Mouse (Mus musculus) heart, embryonic 13.5 days (tissue): ENCODE data around the gene Rgs1. TPM values are rescaled to one million over a fixed set of nuclear protein-coding genes. Genes with fewer than 3 reads are reported as not detected.

ENCODE experiments used
- ATAC-seq: fragments of 200-750 bp; cut with Nextera tagmentation; 2 replicates; pipeline ENCODE4 v1.8.0; 2017; ENCODE audit warnings: moderate TSS enrichment; ENCODE audit not compliant: insufficient number of reproducible peaks, low FRiP score, low TSS enrichment; ENCODE audit errors: extremely low read depth
- H3K27ac ChIP-seq: fragments of 300-500 bp; sonication (generic); replicated peaks from 2 replicates; pipeline ENCODE4 v1.5.1; 2015; ENCODE audit warnings: moderate library complexity, mild to moderate bottlenecking, inconsistent platforms
- H3K27me3 ChIP-seq: fragments of 300-500 bp; sonication (generic); replicated peaks from 2 replicates; pipeline ENCODE4 v1.6.1; 2015; ENCODE audit warnings: mild to moderate bottlenecking, inconsistent platforms
- H3K36me3 ChIP-seq: fragments of 300-500 bp; sonication (generic); 2 replicates; pipeline ENCODE4 v1.6.1; 2015; ENCODE audit warnings: mild to moderate bottlenecking, inconsistent platforms
- H3K4me1 ChIP-seq: fragments of 300-500 bp; sonication (generic); 2 replicates; pipeline ENCODE4 v1.6.1; 2015; ENCODE audit warnings: inconsistent platforms
- H3K4me2 ChIP-seq: fragments of 300-500 bp; sonication (generic); 2 replicates; pipeline ENCODE4 v1.6.1; 2015; ENCODE audit warnings: inconsistent platforms, mild to moderate bottlenecking, moderate library complexity
- H3K4me3 ChIP-seq: fragments of 300-500 bp; sonication (generic); 2 replicates; pipeline ENCODE4 v1.5.1; 2015; ENCODE audit warnings: moderate library complexity, mild to moderate bottlenecking, inconsistent platforms
- H3K9ac ChIP-seq: fragments of 300-500 bp; sonication (generic); 2 replicates; pipeline ENCODE4 v1.6.1; 2015; ENCODE audit warnings: inconsistent platforms, mild to moderate bottlenecking, moderate library complexity
- H3K9me3 ChIP-seq: fragments of 300-500 bp; sonication (generic); 2 replicates; pipeline ENCODE4 v1.6.1; 2016; ENCODE audit warnings: inconsistent platforms
- WGBS: fragments of 180-500 bp; shearing (Covaris S2); methylation state at CpG from one replicate; pipeline ENCODE4 v1.1.7; 2015; ENCODE audit warnings: mixed read lengths; 5-methylcytosine and 5-hydroxymethylcytosine counted together
- polyA plus RNA-seq: library from polyadenylated mRNA; unstranded; fragments of >200 nt; fragmentation: Nextera tagmentation; extraction: Ambion mirVana; gene quantifications from 2 replicates; pipeline ENCODE4 v1.2.1, GENCODE M21; 2015

Gene Rgs1
- polyA plus RNA-seq = 0.13 TPM in 1 of 2 replicates, not detected in the other

DNA sequence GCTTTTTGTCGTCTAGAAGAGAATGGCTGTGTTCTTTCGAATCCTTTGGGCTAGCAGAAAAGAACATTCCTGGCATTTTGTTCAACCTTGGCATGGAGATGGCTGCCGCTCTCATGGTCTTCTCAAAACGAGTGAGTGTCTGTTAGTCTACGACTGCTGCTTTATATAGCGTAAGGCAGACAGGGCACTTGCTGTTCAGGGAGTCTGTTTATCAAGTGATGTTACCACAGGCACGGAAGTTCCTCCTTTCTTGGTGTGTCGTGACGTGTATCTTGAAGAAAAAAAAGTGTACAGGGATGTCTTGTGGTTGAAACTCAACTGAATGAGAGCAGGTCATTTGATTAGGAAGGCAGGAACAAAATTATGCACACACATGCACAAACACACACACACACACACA, at the start of gene Rgs1:
Gene Rgs1, minus strand, starts transcription at position 320 of the 400 bp plus-strand sequence.
- H3K36me3 ChIP-seq = no peaks in the 10 kb centered on the region
- no peaks in the 10 kb centered on the region for H3K4me1 ChIP-seq
- H3K27ac ChIP-seq = no peak within 1 kb of the TSS
- 70% methylated on average over 9 of the region's 9 CpGs for WGBS
- ATAC-seq = no peak
- no peak within 1 kb of the TSS for H3K9ac ChIP-seq
- no peaks in the 10 kb centered on the region for H3K9me3 ChIP-seq
- no peaks in the 10 kb centered on the region for H3K27me3 ChIP-seq
- no peak within 1 kb of the TSS for H3K4me3 ChIP-seq
- no peak within 1 kb of the TSS for H3K4me2 ChIP-seq

DNA sequence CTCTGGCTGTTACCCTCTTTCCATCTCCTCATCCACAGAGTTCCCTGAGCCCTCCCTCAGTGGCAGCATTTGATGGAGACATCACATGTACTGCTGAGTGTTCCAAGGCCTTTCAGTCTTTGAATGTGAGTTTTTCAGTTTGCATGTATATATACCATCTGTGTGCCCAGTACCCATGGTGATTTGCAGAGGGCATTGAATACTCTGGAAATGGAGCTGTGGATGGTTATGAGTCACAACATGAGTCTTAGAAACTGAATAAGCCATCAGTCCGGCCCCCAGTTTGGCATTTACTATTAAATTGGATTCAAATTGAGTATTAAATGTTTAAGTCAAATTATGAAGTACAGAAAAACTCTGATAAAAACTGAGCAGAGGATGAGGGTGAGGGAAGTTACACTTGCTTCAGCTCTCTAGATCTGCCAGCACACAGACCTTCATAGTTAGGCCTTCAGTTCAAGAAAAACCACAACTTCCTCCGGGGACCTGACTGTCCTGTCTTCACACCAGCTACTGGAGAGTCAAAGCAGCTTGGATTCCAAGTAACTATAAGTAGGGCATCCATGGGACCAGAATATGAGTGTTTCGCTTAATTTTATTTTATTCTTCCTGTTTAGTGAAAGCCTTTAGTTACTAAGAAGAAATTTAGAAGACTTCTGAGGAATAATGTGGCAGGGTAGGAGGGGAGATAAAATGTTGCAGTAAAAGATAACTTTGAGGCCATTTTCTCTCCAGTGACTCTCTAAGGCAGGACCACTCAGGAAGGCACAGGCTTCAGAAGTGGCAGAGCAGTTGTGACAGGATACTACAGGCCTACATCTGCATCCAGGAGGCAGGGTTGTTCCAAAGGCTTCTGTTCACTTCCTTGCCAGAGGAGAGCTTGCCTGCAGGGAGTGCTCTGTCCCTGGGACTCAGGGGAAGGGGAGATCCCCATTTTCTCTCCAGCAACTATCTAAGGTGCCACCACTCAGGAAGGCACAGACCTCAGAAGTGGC, 34.3 kb upstream of the Rgs1 start:
- H3K4me3 ChIP-seq = no peak overlapping the region
- no peaks in the 10 kb centered on the region for H3K36me3 ChIP-seq
- 75% methylated on average over 3 of the region's 3 CpGs for WGBS
- no peak overlapping the region for H3K9ac ChIP-seq
- H3K4me1 ChIP-seq = no peaks in the 10 kb centered on the region
- no peak overlapping the region for H3K27ac ChIP-seq
- H3K9me3 ChIP-seq = no peaks in the 10 kb centered on the region; the same call in 1 of the 2 replicates
- no peaks in the 10 kb centered on the region for H3K27me3 ChIP-seq
- no peak for ATAC-seq
- no peak overlapping the region for H3K4me2 ChIP-seq

DNA sequence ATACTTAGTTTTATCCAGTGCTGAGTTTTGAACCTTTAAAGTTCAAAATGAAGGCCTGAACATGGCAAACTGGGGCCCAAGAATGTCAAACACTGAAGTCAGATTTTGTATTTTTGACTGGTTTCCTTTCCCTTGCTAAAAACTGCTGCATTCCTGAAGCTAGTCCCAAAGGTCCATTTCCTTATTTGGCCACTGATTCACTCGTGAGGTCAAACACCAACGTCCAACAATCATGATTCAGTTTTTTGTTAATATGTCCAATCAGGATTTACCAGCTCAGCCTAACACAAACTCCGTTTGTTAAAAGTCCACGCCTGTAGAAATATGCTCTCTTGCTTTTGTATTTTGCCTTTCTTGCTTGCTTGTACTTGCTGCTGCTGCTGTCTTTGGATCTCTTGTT, 31.0 kb upstream of the Rgs1 start:
- no peak overlapping the region for H3K27ac ChIP-seq
- no peaks in the 10 kb centered on the region for H3K36me3 ChIP-seq
- H3K4me1 ChIP-seq = no peaks in the 10 kb centered on the region
- ATAC-seq = no peak
- 69% methylated on average over 4 of the region's 4 CpGs for WGBS
- H3K9me3 ChIP-seq = no peaks in the 10 kb centered on the region; the same call in 1 of the 2 replicates
- H3K9ac ChIP-seq = no peak overlapping the region
- H3K4me2 ChIP-seq = no peak overlapping the region
- no peak overlapping the region for H3K4me3 ChIP-seq
- no peaks in the 10 kb centered on the region for H3K27me3 ChIP-seq

DNA sequence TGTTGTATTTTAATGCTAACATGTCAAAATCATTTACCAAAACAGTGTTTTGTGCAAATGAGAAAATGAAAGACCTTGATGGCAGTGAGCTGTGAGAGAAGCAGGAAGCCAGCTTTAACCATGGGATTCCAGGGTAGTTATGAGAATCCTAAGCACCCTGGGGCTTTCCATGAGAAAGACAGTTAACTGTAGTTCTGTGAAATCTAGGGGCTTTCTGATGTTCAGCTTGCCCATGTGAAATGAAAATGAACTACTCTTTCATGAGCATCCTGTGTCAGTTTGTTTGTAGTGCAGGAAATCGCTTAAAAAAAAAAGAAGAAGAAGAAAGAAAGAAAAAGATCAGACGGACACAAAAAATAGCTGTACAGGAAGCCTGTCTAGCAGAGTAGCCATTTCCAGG, 23.9 kb upstream of the Rgs1 start:
- no peak for ATAC-seq
- no peaks in the 10 kb centered on the region for H3K4me1 ChIP-seq
- H3K27me3 ChIP-seq = no peaks in the 10 kb centered on the region
- H3K4me3 ChIP-seq = no peak overlapping the region
- H3K9ac ChIP-seq = no peak overlapping the region
- no peaks in the 10 kb centered on the region for H3K36me3 ChIP-seq
- no peak overlapping the region for H3K4me2 ChIP-seq
- H3K27ac ChIP-seq = no peak overlapping the region
- WGBS = 54% methylated on average over 2 of the region's 2 CpGs
- H3K9me3 ChIP-seq = no peaks in the 10 kb centered on the region

DNA sequence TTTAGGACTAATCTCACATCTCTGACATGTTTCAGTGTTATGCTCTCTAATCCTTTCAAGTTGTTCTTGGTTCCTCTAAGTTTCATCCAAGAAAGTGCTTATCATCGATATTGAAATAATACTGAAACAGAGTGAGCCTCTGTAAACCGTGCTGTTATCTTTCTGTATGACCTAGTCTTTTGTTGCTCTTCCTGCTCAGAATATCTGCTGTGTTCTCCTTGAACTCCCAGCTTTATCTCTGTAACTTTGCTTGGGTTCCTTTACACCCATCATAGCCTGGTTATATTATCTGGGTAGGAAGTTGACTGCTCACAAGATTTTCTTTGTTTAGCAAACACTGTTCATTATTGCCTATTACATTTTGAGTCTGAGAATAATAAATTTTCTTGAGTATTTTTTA, 20.1 kb upstream of the Rgs1 start:
- Histone ChIP-seq H3K4me1 (no peaks in the 10 kb centered on the region), H3K4me2 (no peak overlapping the region), H3K4me3 (no peak overlapping the region), H3K9ac (no peak overlapping the region), H3K27ac (no peak overlapping the region), H3K9me3 (no peaks in the 10 kb centered on the region), H3K27me3 (no peaks in the 10 kb centered on the region), H3K36me3 (no peaks in the 10 kb centered on the region)
- WGBS = 53% methylated on average over 2 of the region's 2 CpGs
- no peak for ATAC-seq

DNA sequence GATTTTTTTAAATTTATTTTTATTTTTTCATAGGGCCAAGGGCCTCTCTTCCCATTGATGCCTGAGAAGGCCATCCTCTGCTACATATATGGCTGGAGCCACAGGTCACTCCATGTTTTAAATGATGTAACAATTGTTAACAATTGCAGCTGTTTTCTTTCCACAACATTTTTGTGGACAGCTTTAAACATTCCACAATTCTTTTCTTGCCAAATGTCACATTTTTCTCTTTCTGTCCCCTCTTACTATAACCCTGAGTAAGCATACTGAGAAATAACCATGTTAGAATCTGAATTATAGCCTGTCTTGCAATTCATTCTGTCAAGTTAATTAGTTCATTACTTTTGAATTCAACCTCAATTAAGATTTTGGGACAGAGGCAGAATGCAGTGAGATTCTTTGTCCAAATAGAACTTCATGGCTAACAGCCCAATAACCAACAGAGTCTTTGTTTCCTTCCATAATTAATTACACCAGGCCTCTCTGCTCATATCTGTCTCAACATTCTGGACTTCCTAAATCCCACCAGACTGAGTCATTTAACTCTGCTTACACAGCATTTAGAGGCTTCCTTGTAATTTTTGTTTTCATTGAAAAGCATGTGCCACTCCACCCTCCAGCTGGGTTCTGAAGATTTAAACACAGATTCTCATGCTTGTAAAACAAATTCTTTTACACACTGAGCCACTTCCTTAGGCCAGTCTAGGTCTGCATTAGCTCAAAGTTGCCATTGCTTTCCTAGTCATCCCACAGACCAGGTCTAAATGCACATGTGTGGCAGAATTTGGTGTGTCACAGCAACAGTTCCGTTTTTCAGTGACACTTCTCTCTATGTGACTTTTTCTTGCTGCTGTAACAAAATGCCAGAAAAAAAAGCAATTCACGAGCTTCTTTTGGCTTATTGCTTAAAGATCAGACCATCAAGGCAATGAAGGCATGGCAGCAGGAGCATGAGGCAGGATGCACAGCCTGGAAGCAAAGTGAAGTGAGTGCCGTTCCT, 18.7 kb upstream of the Rgs1 start:
- Histone ChIP-seq H3K9ac (no peak overlapping the region), H3K4me2 (no peak overlapping the region), H3K27ac (no peak overlapping the region), H3K9me3 (no peaks in the 10 kb centered on the region), H3K4me1 (no peaks in the 10 kb centered on the region), H3K36me3 (no peaks in the 10 kb centered on the region), H3K4me3 (no peak overlapping the region), H3K27me3 (no peaks in the 10 kb centered on the region)
- ATAC-seq = no peak
- WGBS = 57% methylated on average over 3 of the region's 3 CpGs

DNA sequence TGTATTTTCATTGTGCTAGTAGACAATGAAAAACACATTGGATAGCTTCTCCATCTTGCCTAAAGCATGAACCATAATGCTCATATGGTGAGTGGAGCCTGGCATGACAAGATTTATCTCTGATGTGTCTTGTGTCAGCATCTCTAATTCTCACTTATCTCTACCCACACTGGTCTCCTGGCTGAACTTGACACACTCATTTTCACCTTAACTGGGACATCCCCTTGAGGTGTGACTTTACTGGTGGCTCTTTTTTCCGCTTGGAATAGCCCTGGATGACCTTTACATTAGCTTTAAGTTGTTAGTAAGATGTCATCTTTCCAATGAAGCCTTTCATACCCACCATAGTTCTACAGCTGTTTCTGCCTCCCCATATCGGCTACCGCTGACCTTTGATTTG, 15.0 kb upstream of the Rgs1 start:
- Histone ChIP-seq H3K4me2 (no peak overlapping the region), H3K36me3 (no peaks in the 10 kb centered on the region), H3K9me3 (no peaks in the 10 kb centered on the region), H3K9ac (no peak overlapping the region), H3K27me3 (no peaks in the 10 kb centered on the region), H3K27ac (no peak overlapping the region), H3K4me3 (no peak overlapping the region), H3K4me1 (no peaks in the 10 kb centered on the region)
- no peak for ATAC-seq
- WGBS = 77% methylated on average over 3 of the region's 3 CpGs

DNA sequence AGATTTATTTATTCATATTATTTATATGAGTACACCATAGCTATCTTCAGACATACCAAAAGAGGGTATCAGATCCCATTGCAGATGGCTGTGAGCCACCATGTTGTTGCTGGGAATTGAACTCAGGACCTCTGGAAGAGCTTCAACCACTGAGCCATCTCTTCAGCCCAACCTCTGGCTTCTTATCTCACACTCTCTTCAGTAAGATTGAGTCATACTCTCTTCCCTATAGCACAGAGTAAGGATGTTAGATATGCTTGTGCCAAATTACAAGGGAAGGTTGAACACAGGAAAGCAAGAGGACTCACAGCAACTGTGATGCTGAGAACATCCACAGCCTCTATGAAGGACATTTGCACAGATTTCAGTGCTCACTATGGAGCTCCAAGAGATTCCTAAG, 13.0 kb upstream of the Rgs1 start:
- no peaks in the 10 kb centered on the region for H3K4me1 ChIP-seq
- no peaks in the 10 kb centered on the region for H3K27me3 ChIP-seq
- H3K4me3 ChIP-seq = no peak overlapping the region
- ATAC-seq = no peak
- H3K4me2 ChIP-seq = no peak overlapping the region
- H3K9me3 ChIP-seq = no peaks in the 10 kb centered on the region
- no peak overlapping the region for H3K27ac ChIP-seq
- no peaks in the 10 kb centered on the region for H3K36me3 ChIP-seq
- H3K9ac ChIP-seq = no peak overlapping the region

DNA sequence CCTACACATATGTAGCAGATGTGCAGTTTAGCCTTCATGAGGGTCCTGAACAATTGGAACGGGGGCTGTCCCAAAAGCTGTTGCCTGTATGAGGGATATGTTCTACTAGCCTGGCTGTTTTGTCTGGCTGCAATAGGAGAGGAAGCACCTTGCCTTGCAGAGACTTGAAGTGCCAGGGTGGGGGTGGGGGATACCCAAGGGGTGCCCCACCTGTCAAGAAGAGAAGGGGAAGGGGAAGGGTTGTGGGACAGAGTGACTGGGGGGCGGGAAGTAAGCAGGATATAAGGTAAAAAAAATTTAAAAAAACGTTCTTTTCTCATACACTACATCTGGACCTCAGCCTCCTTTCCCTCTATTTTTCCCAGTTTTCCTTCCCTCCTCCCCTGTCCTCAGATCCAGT, 9.7 kb upstream of the Rgs1 start:
- Histone ChIP-seq H3K36me3 (no peaks in the 10 kb centered on the region), H3K27ac (no peak overlapping the region), H3K27me3 (no peaks in the 10 kb centered on the region), H3K9me3 (no peaks in the 10 kb centered on the region), H3K4me3 (no peak overlapping the region), H3K9ac (no peak overlapping the region), H3K4me1 (no peaks in the 10 kb centered on the region), H3K4me2 (no peak overlapping the region)
- WGBS = 62% methylated on average over 3 of the region's 3 CpGs
- no peak for ATAC-seq

DNA sequence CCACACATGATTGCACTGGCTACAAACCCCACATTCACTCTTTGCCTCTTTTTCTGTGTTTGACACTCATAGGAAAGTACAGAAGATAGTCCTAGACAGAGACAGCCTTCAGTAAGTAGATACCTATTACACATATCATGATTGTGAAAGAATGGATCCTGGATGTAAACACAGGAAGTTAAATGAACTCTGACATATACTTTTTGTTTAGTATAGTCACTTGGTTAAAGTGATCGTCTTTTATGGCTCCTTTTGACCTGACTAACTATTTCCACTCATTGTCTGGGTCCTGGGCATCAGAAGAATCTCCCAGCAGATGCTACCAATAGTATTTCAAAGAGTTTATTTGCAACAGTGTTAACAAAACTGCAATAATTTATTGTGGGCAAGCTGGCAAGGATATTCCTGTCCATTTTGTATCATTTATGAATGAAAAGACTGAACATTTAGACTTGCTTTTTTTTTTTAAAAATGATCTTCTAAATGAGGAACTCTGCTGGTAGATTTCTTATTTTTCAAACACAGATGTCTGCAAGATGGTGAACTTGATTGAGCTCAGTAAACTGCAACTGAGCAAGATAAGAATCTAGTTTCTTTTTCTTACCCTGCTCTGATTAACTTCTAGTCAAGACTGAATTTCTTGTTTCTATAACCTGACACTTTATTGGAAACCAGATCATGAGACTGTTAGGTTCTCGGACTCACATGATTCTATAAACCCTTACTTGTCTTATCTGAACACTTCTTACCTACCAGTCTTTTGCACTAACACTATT, 7.7 kb upstream of the Rgs1 start:
- Histone ChIP-seq H3K4me3 (no peak overlapping the region), H3K36me3 (no peaks in the 10 kb centered on the region), H3K4me1 (no peaks in the 10 kb centered on the region), H3K27ac (no peak overlapping the region), H3K27me3 (no peaks in the 10 kb centered on the region), H3K9me3 (no peaks in the 10 kb centered on the region), H3K9ac (no peak overlapping the region), H3K4me2 (no peak overlapping the region)
- no peak for ATAC-seq
- WGBS = 66% methylated on average over 2 of the region's 2 CpGs

DNA sequence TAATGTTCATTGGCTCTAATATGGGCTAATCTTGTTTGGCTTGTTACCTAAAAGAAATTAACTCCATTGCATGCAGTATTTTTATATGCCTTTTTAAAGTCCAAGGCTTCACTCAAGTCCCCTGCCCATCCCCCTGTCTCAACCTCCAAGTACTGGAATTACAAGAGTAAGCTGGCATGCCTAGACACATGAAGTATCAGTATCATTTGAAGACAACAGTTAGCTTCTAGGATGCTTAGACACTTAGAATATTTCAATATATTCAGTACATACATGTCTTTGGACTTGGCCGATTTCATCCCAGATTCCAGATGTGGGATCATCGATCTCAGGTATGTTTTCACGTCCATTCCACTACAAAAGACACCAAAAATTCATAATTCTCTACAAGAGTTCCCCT, 836 bp downstream of the Rgs1 start:
- no peaks in the 10 kb centered on the region for H3K27me3 ChIP-seq
- H3K4me2 ChIP-seq = no peak overlapping the region
- no peak overlapping the region for H3K27ac ChIP-seq
- no peak overlapping the region for H3K9ac ChIP-seq
- no peaks in the 10 kb centered on the region for H3K4me1 ChIP-seq
- H3K4me3 ChIP-seq = no peak overlapping the region
- ATAC-seq = no peak
- H3K9me3 ChIP-seq = no peaks in the 10 kb centered on the region
- H3K36me3 ChIP-seq = no peaks in the 10 kb centered on the region
- WGBS = 83% methylated on average over 3 of the region's 3 CpGs
